11 mouse cellular contexts compared by ENCODE assay signal in genomic region chr4:105456955-105457621, GRCm38 (mm10).
DNase-seq lines count a peak whose midpoint lies in the region; ATAC-seq lines count a peak whose summit lies in the region.
"Had no signal": no experiment of that assay in that cellular context is flagged by ENCODE, and none has a peak within 500 bp of the region (broad histone marks: within the 10 kb centered on the region; RNA-seq: fewer than 3 reads in every experiment).

No protein-coding gene starts in this region.

- no peaks in the 10 kb centered on the region for H3K27me3 ChIP-seq in lung, embryonic 16.5 days (ENCODE audit: control insufficient read depth, insufficient read depth, low read depth, low read length)
- no peaks in the 10 kb centered on the region for H3K27me3 ChIP-seq in liver, embryonic 11.5 days (replicated peaks; ENCODE audit: control insufficient read depth, insufficient read depth, low read length)
- H3K27me3 ChIP-seq in liver, embryonic 12.5 days (replicated peaks), result no peaks in the 10 kb centered on the region
- H3K27me3 ChIP-seq: embryonic facial prominence, embryonic 15.5 days had no signal

- H3K4me2 ChIP-seq in lung, embryonic 16.5 days (ENCODE audit: low read depth, low read length), result no peak overlapping the region
- no peak overlapping the region for H3K4me2 ChIP-seq in liver, embryonic 11.5 days
- H3K4me2 ChIP-seq in liver, embryonic 12.5 days, result no peak overlapping the region
- H3K4me2 ChIP-seq: embryonic facial prominence, embryonic 15.5 days had no signal

- H3K36me3 ChIP-seq in lung, embryonic 16.5 days (ENCODE audit: control insufficient read depth, insufficient read depth, low read length), result no peaks in the 10 kb centered on the region
- H3K36me3 ChIP-seq in liver, embryonic 11.5 days (ENCODE audit: control insufficient read depth, insufficient read depth, low read length), result no peaks in the 10 kb centered on the region
- no peaks in the 10 kb centered on the region for H3K36me3 ChIP-seq in liver, embryonic 12.5 days
- H3K36me3 ChIP-seq: embryonic facial prominence, embryonic 15.5 days had no signal

- no peak overlapping the region for H3K9ac ChIP-seq in lung, embryonic 16.5 days (ENCODE audit: low read length)
- no peak overlapping the region for H3K9ac ChIP-seq in liver, embryonic 11.5 days (ENCODE audit: low read depth, low read length)
- no peak overlapping the region for H3K9ac ChIP-seq in liver, embryonic 12.5 days
- H3K9ac ChIP-seq: embryonic facial prominence, embryonic 15.5 days; liver, postnatal 0 days had no signal

- no peaks in the 10 kb centered on the region for H3K9me3 ChIP-seq in lung, embryonic 16.5 days (ENCODE audit: control insufficient read depth, low read length)
- no peaks in the 10 kb centered on the region for H3K9me3 ChIP-seq in liver, embryonic 11.5 days (ENCODE audit: control insufficient read depth, low read length)
- no peaks in the 10 kb centered on the region for H3K9me3 ChIP-seq in liver, embryonic 12.5 days (replicated peaks)
- H3K9me3 ChIP-seq: embryonic facial prominence, embryonic 15.5 days had no signal

- peak; percentile 4 for DNase-seq in cerebellum, adult 11 months
- no peak for DNase-seq in cerebellum, postnatal 36 days
- peak; percentile 84 for DNase-seq in NIH3T3 (ENCODE audit: low read depth)
- peak; percentile 40 for DNase-seq in fibroblast of lung, adult 2 months (ENCODE audit: low read depth)
- DNase-seq in thymus, postnatal 36 days, result no peak
- no peak for DNase-seq in liver, embryonic 11.5 days (ENCODE audit: low spot score)
- DNase-seq: kidney, postnatal 25 days; liver, postnatal 0 days had no signal

- ATAC-seq in lung, embryonic 16.5 days (ENCODE audit: low read depth), result peak; percentile 34; the same call in 1 of the 2 replicates
- ATAC-seq in liver, embryonic 11.5 days (replicated peaks; ENCODE audit: low FRiP score), result no peak
- ATAC-seq in liver, embryonic 12.5 days, result no peak
- ATAC-seq: liver, postnatal 0 days had no signal

- H3K27ac ChIP-seq in lung, embryonic 16.5 days (ENCODE audit: low read length), result no peak overlapping the region
- no peak overlapping the region for H3K27ac ChIP-seq in liver, embryonic 11.5 days (ENCODE audit: low read depth, low read length)
- H3K27ac ChIP-seq in liver, embryonic 12.5 days, result no peak overlapping the region
- H3K27ac ChIP-seq: embryonic facial prominence, embryonic 15.5 days had no signal

- no peaks in the 10 kb centered on the region for H3K4me1 ChIP-seq in lung, embryonic 16.5 days (replicated peaks; ENCODE audit: control insufficient read depth, insufficient read depth, low read length)
- H3K4me1 ChIP-seq in liver, embryonic 11.5 days (replicated peaks; ENCODE audit: control insufficient read depth, insufficient read depth, low read length), result no peaks in the 10 kb centered on the region
- H3K4me1 ChIP-seq in liver, embryonic 12.5 days, result no peaks in the 10 kb centered on the region
- H3K4me1 ChIP-seq: embryonic facial prominence, embryonic 15.5 days had no signal

- WGBS in lung, embryonic 16.5 days, result 60% methylated on average over 11 of the region's 11 CpGs
- WGBS in liver, embryonic 11.5 days, result 78% methylated on average over 11 of the region's 11 CpGs
- 70% methylated on average over 11 of the region's 11 CpGs for WGBS in liver, embryonic 12.5 days (ENCODE audit: insufficient replicate concordance)

- H3K4me3 ChIP-seq in lung, embryonic 16.5 days (ENCODE audit: low read length), result no peak overlapping the region
- no peak overlapping the region for H3K4me3 ChIP-seq in liver, embryonic 11.5 days (ENCODE audit: low read depth, low read length)
- no peak overlapping the region for H3K4me3 ChIP-seq in liver, embryonic 12.5 days
- H3K4me3 ChIP-seq: embryonic facial prominence, embryonic 15.5 days had no signal

Comparison
In these comparisons a context has a peak if more than half of its experiments do, and no peak if none do; other contexts are left out.
1. DNase-seq: peak in cerebellum, adult 11 months (single experiment), NIH3T3 (single experiment) and fibroblast of lung, adult 2 months (single experiment); none in cerebellum, postnatal 36 days (0 of 2), thymus, postnatal 36 days (0 of 2) and liver, embryonic 11.5 days (single experiment).